11 mouse cellular contexts compared by ENCODE assay signal in genomic region chr12:25163541-25163940, GRCm38 (mm10).
A peak's percentile ranks its signal among the peaks of the same experiment; 100 is the strongest.
DNase-seq lines count a peak whose midpoint lies in the region; ATAC-seq and TF ChIP-seq lines count a peak whose summit lies in the region.
"Had no signal": no experiment of that assay in that cellular context is flagged by ENCODE, and none has a peak within 500 bp of the region (broad histone marks: within the 10 kb centered on the region; RNA-seq: fewer than 3 reads in every experiment).

No protein-coding gene starts in this region.

- peak overlapping the region; percentile 12; the same call in 1 of the 2 replicates for H3K4me3 ChIP-seq in forebrain, embryonic 10.5 days
- no peak overlapping the region for H3K4me3 ChIP-seq in forebrain, postnatal 0 days (ENCODE audit: low read depth, low read length)
- no peak overlapping the region for H3K4me3 ChIP-seq in heart, embryonic 12.5 days
- H3K4me3 ChIP-seq: intestine, embryonic 15.5 days had no signal

- H3K36me3 ChIP-seq in forebrain, embryonic 10.5 days (replicated peaks) = no peaks in the 10 kb centered on the region
- H3K36me3 ChIP-seq in forebrain, postnatal 0 days (ENCODE audit: insufficient read depth) = no peaks in the 10 kb centered on the region
- H3K36me3 ChIP-seq in heart, embryonic 12.5 days = no peaks in the 10 kb centered on the region
- H3K36me3 ChIP-seq: intestine, embryonic 15.5 days had no signal

- 11% methylated on average over 6 of the region's 6 CpGs for WGBS in forebrain, embryonic 10.5 days
- 16% methylated on average over 6 of the region's 6 CpGs for WGBS in forebrain, postnatal 0 days
- WGBS in heart, embryonic 12.5 days = 19% methylated on average over 6 of the region's 6 CpGs

- H3K27ac ChIP-seq in forebrain, embryonic 10.5 days = peak overlapping the region; percentile 82
- H3K27ac ChIP-seq in forebrain, postnatal 0 days (ENCODE audit: low read depth, low read length) = no peak overlapping the region
- H3K27ac ChIP-seq in heart, embryonic 12.5 days (ENCODE audit: poor library complexity, severe bottlenecking) = no peak overlapping the region
- H3K27ac ChIP-seq: intestine, embryonic 15.5 days had no signal

- H3K9me3 ChIP-seq in forebrain, embryonic 10.5 days = no peaks in the 10 kb centered on the region
- no peaks in the 10 kb centered on the region for H3K9me3 ChIP-seq in forebrain, postnatal 0 days (ENCODE audit: low read length)
- H3K9me3 ChIP-seq in heart, embryonic 12.5 days (replicated peaks) = no peaks in the 10 kb centered on the region
- H3K9me3 ChIP-seq: intestine, embryonic 15.5 days had no signal

- no peak overlapping the region for H3K9ac ChIP-seq in forebrain, postnatal 0 days
- H3K9ac ChIP-seq in heart, embryonic 12.5 days = 0 out of 2 replicates have a peak overlapping the region, but pooled peaks have one; percentile 51
- H3K9ac ChIP-seq: intestine, embryonic 15.5 days had no signal

- H3K4me1 ChIP-seq in forebrain, embryonic 10.5 days = peaks cover 75% of the 10 kb centered on the region
- H3K4me1 ChIP-seq in forebrain, postnatal 0 days (ENCODE audit: insufficient read depth) = no peaks in the 10 kb centered on the region
- peaks cover 48% of the 10 kb centered on the region for H3K4me1 ChIP-seq in heart, embryonic 12.5 days (replicated peaks)

- H3K4me2 ChIP-seq in forebrain, postnatal 0 days (ENCODE audit: low read depth) = no peak overlapping the region
- no peak overlapping the region for H3K4me2 ChIP-seq in heart, embryonic 12.5 days
- H3K4me2 ChIP-seq: intestine, embryonic 15.5 days had no signal

- ATAC-seq in forebrain, postnatal 0 days = no peak
- ATAC-seq in heart, embryonic 12.5 days (ENCODE audit: insufficient number of reproducible peaks, low FRiP score) = no peak
- ATAC-seq: forebrain, embryonic 16.5 days; intestine, embryonic 15.5 days had no signal

- H3K27me3 ChIP-seq in forebrain, embryonic 10.5 days (ENCODE audit: poor library complexity, severe bottlenecking) = peaks cover under 1% of the 10 kb centered on the region; the same call in 1 of the 2 replicates
- H3K27me3 ChIP-seq in forebrain, postnatal 0 days (ENCODE audit: insufficient read depth, low read length) = no peaks in the 10 kb centered on the region
- H3K27me3 ChIP-seq in heart, embryonic 12.5 days (replicated peaks) = no peaks in the 10 kb centered on the region
- H3K27me3 ChIP-seq: intestine, embryonic 15.5 days had no signal

- TF ChIP-seq CTCF in forebrain, postnatal 0 days (IDR thresholded peaks at IDR 0.05; ENCODE audit: low read depth) = no peak

- peak; percentile 64 for DNase-seq in forebrain, embryonic 10.5 days (ENCODE audit: extremely low spot score, low spot score)
- no peak for DNase-seq in forebrain, postnatal 0 days
- DNase-seq in adrenal gland, adult (ENCODE audit: inconsistent age in 2 of 2, low spot score in 1 of 2) = peak; percentile 92 to 96
- peak; percentile 67 to 81 for DNase-seq in kidney, postnatal 25 days
- no peak for DNase-seq in gastrocnemius, adult 18-20 months (ENCODE audit: low spot score)
- DNase-seq in thymus, postnatal 0 days (ENCODE audit: low spot score) = no peak
- no peak for DNase-seq in urinary bladder, postnatal 25 days (ENCODE audit: low spot score)
- DNase-seq: cerebellum, postnatal 36 days had no signal

Comparison
In these comparisons a context has a peak if more than half of its experiments do, and no peak if none do; other contexts are left out.
1. DNase-seq: peak in forebrain, embryonic 10.5 days (single experiment), adrenal gland, adult (2 of 2) and kidney, postnatal 25 days (2 of 2); none in forebrain, postnatal 0 days (single experiment), gastrocnemius, adult 18-20 months (single experiment), thymus, postnatal 0 days (single experiment) and urinary bladder, postnatal 25 days (single experiment).